Mouse (Mus musculus) thymus, postnatal 25 days (tissue): Measurements from ENCODE around the gene Jmjd7.

Experiments used
- DNase-seq: peaks from one replicate; pipeline ENCODE4 v3.0.0; 2022

Jmjd7 gene

DNA sequence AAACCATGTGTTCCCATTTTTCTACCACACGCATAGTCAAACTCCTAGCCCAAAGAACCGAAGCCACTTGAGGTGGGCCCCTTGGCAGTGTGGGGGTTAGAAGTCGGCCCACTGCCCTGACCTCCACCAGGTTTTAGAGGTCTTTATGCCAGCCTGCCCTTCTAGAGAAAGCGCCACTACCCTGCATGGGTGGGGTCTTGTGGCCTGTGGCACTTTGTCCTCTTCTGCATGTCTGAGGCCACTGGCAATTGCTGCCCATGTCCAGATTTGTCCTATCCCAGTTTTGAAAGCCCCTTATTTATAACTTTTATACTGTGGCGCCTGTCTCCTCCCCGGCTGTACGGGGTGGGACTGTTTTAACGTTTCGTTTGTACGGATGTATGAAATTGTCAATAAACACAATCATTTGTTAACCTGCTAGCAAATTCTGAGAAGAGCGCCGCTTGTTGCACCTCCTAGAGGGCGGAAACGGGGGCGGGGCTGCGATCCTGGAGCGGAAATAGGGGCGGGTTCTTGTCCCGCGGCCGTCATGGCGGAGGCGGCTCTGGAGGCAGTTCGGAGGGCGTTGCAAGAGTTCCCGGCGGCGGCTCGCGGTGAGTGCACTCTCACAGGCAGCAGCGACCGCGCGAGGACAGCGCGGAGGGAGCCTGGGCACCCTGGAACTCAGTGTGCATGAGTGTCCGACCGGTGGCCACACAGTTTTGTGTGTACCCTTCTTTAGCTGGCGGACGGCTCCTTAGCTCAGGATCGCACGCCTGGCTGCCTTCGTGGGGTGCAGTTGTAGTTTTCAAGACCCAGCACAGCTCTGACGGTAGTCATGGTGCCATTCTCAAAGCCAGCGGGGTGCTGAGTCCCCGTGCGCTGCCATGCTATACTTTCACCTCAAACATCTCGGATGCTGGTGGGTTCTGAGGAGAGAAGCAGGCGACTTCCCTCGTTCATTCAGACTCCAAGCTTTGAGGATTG is at the start of gene Jmjd7, which contains the start of gene Gm28042:
Gene Jmjd7 (plus strand): TSS at position 500 of the 966 bp plus-strand sequence.
Gene Gm28042 (plus strand): TSS at position 510 of the 966 bp plus-strand sequence.
- peak; percentile 96 for DNase-seq

DNA sequence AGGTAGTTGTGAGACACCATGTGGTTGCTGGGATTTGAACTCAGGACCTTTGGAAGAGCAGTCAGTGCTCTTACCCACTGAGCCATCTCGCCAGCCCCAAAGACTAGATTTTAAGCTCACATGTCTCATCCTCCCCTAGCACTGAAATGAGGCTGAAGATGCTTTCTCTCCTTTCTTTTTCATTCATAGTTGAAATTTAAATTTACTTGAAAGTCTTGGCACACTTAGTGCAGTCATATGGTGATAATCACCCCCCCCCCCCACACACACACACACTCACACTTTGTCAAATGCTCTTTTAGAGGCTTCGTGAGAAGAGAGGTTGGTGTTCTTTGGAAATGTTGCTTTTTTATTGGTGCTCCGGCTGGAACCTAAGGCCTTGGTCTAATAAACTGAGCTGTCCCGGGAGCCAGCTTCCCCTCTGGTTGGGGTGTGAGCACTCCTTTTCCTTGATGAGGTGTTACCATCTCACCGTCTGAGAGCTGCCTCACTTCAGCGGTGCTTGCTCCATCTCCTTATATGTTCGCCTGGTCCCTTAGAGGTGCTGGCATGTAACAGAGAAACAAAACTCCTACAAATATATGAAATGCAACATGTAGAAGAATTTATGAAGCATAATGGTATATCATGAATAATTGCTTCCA is 46.8 kb upstream of the Jmjd7 start:
- DNase-seq: no peak

DNA sequence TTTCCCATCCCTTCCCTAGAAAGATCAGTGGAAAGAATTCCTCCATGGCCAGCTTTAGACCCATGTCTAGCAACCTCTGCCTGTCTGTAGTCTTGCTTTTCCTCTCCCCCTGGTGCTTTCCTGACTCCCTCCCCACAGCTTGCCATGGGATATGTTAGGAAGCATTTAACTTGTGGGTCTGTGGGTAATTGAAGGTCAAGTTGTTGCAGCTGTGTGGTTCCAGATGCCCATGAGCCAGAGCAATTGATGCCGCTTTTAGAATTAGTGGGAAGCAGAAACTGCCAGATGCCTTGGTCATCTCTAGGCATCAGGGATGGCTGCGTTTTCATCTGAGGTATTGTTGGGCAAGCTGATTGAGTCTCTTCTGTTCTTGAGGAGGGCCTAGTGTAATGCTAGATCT is 45.7 kb upstream of the Jmjd7 start:
- no peak for DNase-seq

DNA sequence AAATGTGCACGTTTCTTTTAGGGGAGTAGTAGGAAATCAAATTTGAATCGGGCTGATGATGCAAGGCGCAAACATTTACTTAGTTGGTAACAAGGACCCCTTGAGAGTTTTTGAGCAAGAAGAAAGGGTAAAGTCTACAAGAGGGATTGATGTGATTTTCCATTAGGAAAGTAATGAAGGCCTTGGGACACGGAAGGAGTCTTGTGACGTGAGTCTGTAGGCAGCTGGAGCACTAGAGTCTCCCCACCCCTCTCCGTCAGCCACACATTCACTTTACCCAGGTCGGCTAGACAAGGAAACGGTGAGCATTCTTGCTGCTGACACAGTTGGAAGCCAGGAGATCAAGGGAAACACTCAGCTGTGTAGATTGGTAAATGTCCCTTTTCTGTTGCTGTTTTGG is 41.4 kb upstream of the Jmjd7 start:
- DNase-seq: no peak

DNA sequence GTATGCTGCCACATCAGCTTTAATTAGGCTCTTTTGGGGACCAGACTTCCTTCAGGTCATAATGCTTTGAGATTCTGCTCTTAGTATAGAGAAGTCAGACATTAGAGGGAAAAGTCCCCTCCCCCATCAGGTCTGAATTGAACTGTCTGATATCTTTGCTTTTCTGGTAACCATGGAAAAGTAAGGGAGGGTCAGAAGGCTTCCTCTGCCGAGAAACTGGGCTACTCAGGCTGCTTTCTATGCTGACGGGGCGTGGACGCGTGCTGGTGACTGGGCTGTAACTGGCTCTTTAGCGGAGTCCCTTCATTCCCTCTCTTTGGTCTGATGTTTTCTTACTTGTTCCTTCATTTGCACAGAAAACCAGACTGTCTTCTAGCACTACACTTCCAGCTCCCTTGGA is 40.9 kb upstream of the Jmjd7 start:
- no peak for DNase-seq

DNA sequence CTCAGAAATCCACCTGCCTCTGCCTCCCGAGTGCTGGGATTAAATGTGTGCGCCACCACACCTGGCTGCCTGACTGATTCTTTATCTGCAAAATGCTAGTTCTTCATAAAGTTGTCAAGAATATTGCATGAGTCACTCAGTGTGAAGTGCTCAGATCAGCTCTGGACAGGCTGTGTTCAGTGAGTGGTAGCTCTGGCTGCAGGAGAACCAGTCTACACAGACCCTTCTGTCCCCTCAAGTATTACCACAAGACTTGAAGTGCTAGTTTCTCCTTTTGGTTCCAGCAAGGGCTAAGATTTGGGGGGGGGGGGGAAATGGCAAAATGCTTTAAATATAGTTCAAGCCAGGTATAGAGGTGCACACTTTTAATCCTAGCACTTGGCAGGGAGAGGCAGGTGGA is 39.8 kb upstream of the Jmjd7 start:
- DNase-seq: no peak

DNA sequence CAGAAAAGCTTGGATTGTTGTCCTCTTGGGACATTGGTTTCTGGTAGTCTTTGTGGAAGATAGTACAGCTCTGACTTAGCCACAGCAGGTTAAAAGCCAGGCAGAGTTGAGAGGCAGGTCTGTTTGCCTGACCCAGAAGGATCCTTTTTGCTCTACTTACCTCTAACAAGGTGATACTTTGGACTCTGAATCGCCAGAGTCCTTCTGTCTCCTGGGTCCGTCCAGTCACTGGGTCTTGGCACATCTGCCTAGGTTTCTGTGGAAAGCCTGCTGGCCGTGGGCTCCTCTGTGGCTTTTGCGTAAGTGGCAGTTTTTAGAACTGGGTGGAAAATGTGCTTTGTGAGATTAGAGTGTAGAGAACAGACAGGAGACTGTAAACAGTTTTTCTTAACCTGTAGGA is 38.3 kb upstream of the Jmjd7 start:
- DNase-seq: no peak

DNA sequence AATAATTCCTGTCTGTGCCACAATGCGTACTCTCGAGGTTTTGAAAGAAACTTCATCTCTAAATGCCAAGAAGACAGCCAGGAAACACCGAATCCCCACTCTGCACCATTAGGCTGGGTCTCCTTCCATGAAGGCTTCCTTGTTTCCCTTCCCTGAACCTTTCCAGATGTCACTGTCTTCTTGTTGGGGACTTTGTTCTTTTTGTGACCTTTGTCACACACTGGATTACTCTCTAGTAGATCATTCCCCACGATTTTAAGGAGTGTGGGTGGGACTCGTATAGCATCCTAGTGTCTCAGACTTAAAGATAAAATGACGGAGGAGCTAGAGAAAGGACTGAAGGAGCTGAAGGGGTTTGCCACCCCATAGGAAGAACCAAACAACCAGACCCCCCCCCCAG is 36.4 kb upstream of the Jmjd7 start:
- no peak for DNase-seq

DNA sequence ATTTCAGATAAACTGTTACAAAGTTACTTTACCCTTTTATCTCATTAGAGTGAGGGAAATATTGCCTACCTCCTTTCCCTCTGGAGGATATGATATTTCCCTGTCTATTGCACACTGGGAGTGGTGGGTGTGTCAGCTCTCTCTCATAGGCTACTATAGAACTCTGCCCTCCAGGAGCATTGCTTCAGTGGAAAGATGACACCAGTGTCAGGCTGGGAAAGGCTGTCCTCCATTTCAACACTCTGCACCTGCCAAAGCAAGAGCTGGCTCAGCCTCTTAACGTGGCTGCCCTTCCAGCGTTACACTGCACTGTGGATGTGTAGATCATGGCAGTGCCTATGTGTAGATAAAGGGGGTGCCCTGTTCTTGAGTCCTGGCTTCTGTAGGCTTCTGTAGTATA is 34.9 kb upstream of the Jmjd7 start:
- no peak for DNase-seq

DNA sequence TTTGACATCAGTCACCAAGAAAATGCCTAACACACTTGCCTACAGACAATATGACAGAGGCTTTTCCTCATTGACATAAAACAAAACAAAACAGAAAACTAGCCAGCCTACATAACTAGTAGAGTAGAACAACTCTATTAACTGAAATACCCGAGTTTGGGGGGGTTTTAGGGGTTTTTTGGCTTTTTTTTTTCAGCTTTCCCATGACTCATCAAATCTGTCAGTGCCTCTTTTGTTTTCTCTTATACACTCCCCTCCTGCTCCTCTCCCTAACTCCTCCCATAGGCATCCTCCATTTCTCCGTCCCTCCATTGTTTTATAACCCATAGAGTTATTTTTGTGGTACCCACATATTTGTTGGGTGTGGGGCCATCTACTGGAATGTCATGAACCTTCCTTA is 33.8 kb upstream of the Jmjd7 start:
- no peak for DNase-seq

DNA sequence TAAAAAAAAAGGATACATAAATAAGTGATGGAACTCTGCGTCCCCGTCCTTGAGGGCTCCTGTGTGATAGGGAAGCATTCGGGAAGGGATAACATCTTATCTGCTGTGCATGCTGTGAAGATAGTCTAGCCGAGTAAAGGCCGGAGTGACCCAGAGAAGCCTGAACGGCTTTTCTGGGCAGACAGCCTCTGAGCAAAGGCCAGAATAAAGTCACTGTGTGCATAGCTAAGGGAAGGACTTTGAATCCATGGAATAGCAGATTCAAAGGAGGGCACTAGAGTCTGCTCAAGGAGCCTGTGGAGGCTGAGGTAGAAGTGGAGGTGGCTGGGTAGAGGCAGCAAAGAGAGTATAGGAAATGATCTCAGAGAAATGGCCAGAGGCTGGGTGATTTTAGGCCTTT is 32.4 kb upstream of the Jmjd7 start:
- no peak for DNase-seq

DNA sequence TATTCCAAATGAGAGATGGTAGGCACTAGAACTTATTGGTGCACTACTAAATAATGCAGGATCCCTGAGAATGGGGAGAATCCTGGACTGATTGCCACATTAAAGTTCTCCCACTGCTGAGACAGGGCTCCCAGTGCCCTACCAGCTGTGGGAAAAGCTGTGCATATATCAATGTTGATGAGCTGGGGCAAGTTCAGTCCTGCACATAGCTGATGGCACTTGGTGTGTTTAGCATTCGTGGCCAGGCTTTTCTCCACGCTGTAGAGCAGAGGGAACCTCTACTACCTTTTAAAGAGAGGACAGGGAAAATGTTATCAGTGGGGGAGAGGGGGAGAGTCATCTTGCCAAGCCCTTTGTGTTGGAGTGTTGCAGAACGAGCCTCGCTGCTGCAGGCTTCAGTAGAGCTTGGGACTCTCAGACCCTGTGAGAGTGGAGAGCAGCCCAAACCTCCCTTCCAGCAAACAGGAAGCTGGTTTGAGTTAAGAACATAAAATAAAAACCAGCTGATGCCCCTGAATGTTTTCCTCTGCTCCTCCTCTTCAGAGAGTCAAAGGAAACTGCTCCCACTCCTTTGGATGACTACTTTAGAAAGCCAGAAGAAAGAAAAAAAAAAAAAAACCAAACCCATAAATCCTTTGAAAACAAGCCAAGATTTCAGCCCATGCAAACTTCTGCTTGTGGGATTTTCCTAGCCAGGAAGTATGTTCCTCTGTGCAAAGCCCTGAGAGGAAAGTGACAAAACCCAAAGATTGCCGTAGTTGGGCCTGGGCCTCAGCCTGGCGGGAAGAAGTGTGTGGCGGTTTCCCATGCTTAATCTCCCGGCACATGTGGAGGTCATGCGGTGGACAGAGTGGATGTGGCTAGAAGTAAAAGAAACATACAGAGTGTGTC is 31.6 kb upstream of the Jmjd7 start:
- DNase-seq: no peak

DNA sequence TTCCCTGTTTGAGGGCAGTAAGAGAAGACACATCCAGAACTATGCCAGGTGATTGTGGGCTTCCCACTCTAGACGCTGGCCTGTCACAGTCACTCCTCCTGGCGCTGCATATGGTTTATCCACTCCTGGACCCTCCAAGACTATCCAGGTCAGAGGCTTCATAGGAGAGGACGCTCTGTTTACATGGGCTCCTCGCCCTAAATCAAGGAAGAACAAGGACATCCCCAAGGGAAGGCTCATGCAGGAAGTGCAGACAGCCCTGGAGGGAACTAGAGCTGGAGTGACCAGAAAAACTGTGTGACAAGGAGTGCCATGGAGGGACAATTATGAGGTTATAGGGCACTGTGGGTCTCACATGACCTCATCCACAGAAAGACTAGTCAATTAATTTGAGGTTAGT is 29.9 kb upstream of the Jmjd7 start:
- no peak for DNase-seq

DNA sequence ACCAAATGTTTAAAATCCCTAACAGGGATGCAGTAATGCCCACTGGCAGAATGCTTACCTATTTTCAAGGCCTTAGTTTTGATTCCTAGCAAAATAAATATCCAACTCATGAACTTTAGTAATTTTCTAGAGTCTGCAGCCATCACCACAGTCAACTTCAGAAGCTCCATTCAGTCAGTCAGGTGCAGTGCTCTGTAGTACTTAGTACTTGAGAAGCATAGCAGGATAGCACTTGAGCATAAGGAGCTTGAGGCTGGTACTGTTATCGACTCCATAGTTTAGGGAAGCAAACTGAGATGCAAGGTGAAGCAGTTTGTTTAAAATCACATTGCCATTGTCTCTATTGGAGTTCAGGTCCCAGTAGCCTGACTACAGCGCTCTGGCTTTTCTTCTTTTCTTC is 27.6 kb upstream of the Jmjd7 start:
- DNase-seq: no peak

DNA sequence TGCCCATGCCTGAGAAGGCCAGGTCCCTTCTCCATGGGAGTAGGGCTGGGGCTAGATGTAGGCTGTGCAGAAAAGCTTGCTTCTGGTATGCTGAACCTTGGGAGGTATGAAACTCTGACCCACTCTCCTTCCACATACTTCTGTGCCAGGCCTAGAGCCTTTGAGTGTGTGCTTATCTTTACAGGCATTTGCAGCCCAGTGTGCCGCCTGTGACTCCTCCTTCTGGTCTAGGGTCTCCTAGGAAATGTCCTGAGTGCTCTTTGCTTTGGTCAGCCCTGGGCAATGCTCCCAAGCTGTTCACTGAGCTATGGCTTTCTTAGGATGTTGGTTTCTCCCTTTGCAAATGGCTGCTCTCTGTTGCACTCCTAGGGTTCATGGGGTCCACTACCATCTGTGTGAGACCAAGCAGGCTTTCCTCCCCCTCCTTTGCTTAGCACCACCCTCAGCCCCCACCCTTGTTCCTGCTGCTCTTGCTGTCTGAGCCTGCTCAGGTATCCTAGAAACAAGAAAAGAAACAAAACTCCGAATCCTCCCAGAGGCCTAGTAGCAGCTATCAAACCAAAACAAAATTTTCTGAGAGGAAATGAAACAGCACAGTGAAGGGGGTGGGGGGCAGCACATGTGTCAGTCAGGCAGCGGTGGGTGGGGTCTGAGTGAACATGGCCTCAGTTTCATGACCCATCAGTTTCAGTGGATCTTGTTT is 26.2 kb upstream of the Jmjd7 start:
- no peak for DNase-seq

DNA sequence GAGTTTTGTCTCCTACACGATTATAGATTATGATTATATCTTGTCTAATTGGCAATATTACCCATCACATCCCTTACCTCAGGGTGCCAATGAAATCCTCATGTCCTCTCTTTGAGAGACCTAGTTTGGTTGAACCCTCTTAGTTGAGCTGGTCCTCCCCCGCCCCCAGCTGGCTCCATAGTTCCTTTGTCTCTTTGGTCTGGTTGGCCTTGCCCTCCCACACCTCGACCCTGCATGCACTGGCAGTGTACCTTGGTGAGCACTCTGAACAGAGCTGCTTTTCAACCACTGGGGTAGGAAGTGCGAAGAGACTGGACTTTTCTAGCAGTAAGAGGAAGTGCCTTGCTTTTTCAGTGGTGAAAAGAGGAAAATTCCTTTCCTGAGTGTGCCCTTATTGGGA is 25.3 kb upstream of the Jmjd7 start:
- DNase-seq: no peak

DNA sequence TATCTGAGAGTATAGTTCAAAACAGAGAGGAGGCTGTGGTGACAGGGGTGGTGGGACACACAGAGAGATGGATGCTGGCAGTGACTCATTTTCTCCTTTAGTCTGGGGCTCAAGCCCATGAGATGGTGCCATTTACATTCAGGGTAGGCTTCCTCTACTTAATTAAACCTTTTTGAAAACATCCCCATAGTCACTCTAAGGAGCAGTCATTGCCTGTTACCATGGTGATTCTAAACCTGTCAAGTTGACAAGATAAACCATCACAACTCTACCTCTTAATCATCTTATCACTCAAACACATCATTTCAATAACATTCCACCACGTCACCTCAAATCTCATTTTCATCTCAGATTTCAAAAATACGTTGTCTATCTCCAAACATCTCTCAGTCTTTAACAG is 23.3 kb upstream of the Jmjd7 start:
- DNase-seq: no peak

DNA sequence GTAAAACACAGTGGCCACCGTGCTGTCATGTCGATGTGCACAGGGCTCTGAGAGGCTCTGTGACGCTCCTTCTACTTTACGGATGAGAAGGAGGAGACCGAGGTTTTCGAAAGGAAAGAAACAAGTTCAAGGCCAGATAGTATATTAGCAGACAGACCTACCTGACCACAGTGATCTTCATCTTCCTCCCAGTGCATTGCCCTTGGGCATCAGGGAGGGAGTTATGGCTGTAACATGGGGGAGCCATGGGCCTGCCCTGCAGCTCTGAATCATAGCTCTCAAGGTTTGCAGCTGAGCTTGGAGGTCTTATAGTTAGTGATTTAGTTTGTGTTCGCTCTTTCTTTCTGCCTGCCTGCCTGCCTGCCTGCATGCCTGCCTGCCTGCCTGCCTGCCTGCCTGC is 20.6 kb upstream of the Jmjd7 start:
- DNase-seq: no peak

DNA sequence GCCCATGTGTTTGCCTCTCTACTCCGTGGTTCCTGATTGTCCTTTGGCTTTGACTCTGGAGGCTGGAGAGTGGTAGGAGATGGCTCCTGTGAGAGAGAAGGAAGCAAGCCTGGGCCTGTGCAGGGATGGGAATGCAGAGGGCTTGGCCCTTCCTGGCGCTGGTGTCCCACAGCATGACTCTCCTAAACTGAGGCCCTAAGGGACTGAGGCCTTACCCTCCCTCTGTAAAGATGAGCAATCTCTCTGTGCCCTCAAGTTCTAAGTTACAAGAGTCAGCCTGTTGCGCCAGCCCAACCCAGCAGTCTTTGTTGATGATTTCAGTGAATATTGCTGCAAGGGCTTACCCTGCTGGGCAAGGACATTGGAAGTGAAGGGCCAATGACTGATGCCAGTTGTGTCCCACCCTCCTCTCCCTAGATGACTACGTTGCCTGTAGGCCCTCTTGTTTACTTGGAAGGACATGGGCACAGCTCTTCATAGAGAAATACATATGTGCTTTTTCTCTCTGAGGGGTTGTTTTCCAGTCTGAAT is 19.5 kb upstream of the Jmjd7 start:
- no peak for DNase-seq

DNA sequence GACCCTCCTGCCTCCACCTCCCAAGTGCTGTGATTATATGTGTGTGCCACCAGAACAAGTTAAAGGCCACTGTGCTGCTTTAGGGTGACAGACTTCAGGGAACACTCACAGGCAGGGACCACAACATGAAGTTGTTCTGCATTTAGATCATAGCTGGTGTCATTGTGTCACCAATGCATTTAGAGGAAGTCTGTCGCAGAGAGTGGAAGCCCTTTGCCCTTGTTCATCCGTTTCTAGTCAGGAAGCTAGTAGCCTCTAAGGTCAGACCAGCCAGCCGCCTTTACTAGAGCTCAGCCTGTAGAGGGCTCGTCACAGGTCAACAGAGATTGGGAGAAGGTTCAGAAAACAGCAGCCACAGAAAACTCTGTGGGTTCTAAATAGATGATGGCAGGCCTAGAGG is 18.6 kb upstream of the Jmjd7 start:
- no peak for DNase-seq

DNA sequence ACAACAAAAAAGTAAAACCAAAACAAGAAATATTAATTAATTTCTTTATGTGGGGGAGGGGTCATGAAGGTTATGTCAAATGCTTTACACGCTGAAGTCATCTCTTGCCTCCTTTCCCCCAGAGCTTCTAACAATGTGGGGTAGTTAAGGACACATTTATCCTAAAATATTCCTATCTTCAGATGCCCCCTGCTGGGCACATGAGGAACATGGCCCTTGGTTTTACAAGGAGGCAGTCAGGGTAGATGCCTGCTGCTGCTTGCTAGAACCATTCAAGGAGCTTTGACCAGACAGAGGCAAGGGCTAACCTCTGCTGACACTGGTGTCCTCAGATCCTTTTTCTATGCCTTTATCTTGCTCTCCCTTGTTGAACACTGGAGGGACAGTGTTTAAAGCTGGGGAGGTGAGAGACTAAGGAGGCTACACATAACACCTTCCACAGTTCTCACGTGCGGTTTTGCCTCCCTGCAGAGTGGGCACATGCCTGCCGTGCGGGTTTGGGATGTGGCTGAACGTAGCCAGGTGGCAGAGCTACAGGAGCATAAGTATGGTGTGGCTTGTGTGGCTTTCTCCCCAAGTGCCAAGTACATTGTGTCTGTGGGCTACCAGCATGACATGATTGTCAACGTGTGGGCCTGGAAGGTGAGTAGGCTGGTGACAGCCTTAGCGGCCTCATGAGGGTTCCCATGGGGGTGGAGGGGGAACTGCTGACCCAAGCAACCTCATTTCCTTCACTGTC is 15.7 kb upstream of the Jmjd7 start:
- DNase-seq: peak; percentile 47

DNA sequence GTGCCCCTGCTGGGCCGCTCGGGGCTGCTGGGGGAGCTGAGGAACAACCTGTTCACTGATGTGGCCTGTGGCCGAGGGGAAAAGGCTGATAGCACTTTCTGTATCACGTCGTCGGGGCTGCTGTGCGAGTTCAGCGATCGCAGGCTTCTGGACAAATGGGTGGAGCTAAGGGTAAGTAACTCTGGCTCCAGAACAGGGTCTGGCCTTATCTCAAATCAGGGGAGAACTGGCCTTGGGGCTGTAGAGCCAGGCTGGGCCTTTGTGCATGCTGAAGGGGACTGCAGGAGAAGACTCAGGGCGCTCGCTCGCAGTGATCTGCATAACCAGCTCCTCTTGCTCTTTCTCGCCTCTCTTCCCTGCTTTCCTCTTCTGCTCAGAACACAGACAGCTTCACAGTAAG is 14.4 kb upstream of the Jmjd7 start:
- no peak for DNase-seq
